ENCODE assay signal across 16 mouse cellular contexts in genomic region chr9:118382532-118382931, GRCm38 (mm10).
"Had no signal": no experiment of that assay in that cellular context is flagged by ENCODE, and none has a peak within 500 bp of the region (broad histone marks: within the 10 kb centered on the region; RNA-seq: fewer than 3 reads in every experiment).

No protein-coding gene starts in this region.

- H3K4me3 ChIP-seq: neural tube, embryonic 13.5 days; neural tube, embryonic 15.5 days; stomach, embryonic 15.5 days had no signal

- H3K4me1 ChIP-seq: neural tube, embryonic 13.5 days; stomach, embryonic 15.5 days had no signal

- H3K9me3 ChIP-seq: neural tube, embryonic 13.5 days; neural tube, embryonic 15.5 days; stomach, embryonic 15.5 days had no signal

- H3K4me2 ChIP-seq: neural tube, embryonic 13.5 days; neural tube, embryonic 15.5 days; stomach, embryonic 15.5 days had no signal

- H3K36me3 ChIP-seq: neural tube, embryonic 13.5 days; neural tube, embryonic 15.5 days; stomach, embryonic 15.5 days had no signal

- DNase-seq: retina, postnatal 1 day; right cerebral cortex, adult 18-20 months; right cerebral cortex, postnatal 14 days; right cerebral cortex, postnatal 25 days; right cerebral cortex, postnatal 4 days; spleen, adult 18-20 months; thymus, adult 18-20 months; thymus, adult 2 months; thymus, postnatal 14 days; thymus, postnatal 25 days; thymus, postnatal 36 days; thymus, postnatal 4 days had no signal

- H3K27me3 ChIP-seq: stomach, embryonic 15.5 days had no signal

- H3K27ac ChIP-seq: neural tube, embryonic 13.5 days; neural tube, embryonic 15.5 days; stomach, embryonic 15.5 days; stomach, postnatal 0 days had no signal

- H3K9ac ChIP-seq: neural tube, embryonic 13.5 days; neural tube, embryonic 15.5 days; stomach, embryonic 15.5 days had no signal
